Mouse (Mus musculus) thymus, adult 2 months (tissue): ENCODE measurements around the gene Fam222a. TPM values are rescaled to one million over a fixed set of nuclear protein-coding genes. Genes with fewer than 3 reads are reported as not detected.

Source experiments
- DNase-seq: peaks from one replicate; pipeline ENCODE4 v3.0.0; 2021
- H3K27ac ChIP-seq: fragments of 200-500 bp; 2 replicates; pipeline ENCODE4 v1.5.1; 2012; ENCODE audit warnings: low read length, control low read depth; ENCODE audit not compliant: control insufficient read depth, insufficient read depth
- H3K27me3 ChIP-seq: fragments of 200-500 bp; 2 replicates; pipeline ENCODE4 v1.6.1; 2012; ENCODE audit warnings: mild to moderate bottlenecking, low read length, moderate library complexity, mixed read lengths; ENCODE audit not compliant: control insufficient read depth, insufficient read depth
- H3K36me3 ChIP-seq: fragments of 200-500 bp; 2 replicates; pipeline ENCODE4 v1.6.1; 2012; ENCODE audit warnings: mild to moderate bottlenecking, low read length, moderate library complexity; ENCODE audit not compliant: control insufficient read depth, insufficient read depth
- H3K4me1 ChIP-seq: fragments of 200-500 bp; replicated peaks from 2 replicates; pipeline ENCODE4 v1.6.1; 2012; ENCODE audit warnings: low read length; ENCODE audit not compliant: control insufficient read depth, insufficient read depth
- H3K4me3 ChIP-seq: fragments of 200-500 bp; 2 replicates; pipeline ENCODE4 v1.5.1; 2012; ENCODE audit warnings: mild to moderate bottlenecking, low read length, control low read depth, moderate library complexity; ENCODE audit not compliant: control insufficient read depth, insufficient read depth
- CTCF ChIP-seq: fragments of 200-500 bp; IDR thresholded peaks from 2 replicates; pipeline ENCODE4 v1.5.1; 2012; ENCODE audit warnings: mild to moderate bottlenecking, control low read depth, low read length, moderate library complexity, borderline replicate concordance; ENCODE audit not compliant: control insufficient read depth, poor library complexity, insufficient read depth; ENCODE audit errors: extremely low read depth
- POLR2A ChIP-seq: fragments of 200-500 bp; IDR thresholded peaks from 2 replicates; pipeline ENCODE4 v1.6.1; 2012; ENCODE audit warnings: mild to moderate bottlenecking, low read length, control low read depth, moderate library complexity; ENCODE audit not compliant: control insufficient read depth, poor library complexity, insufficient read depth; ENCODE audit errors: extremely low read depth
- WGBS: fragments of 180-500 bp; shearing (Covaris S2); methylation state at CpG from one replicate; pipeline ENCODE4 v1.1.7; 2018; 5-methylcytosine and 5-hydroxymethylcytosine counted together
- polyA plus RNA-seq: library from polyadenylated mRNA; depleted of rRNA; stranded (reverse); fragments of >200 nt; gene quantifications from 2 replicates; pipeline ENCODE4 v1.2.3, GENCODE M21; 2012

Fam222a gene
- polyA plus RNA-seq, 1 experiment = 15.3 TPM

DNA sequence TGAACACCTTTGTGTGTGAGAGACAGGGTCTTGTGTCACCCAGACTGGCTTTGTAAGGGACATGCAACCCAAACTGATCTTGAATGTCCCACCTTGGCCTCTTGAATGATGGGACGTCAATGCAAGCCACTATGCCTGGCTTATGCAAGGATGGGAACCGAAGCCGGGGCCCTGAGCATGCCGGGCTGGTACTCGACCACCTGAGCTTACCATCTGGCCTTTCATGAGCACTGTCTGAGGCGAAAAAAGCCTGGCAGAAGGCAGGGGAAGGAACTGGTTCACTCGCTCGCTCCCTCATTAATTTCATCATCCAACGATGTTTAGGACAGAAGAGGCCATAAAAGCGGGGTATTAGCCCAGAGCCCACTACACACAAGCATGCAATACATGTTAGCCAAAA lies 73.0 kb downstream of the Fam222a start:
- Histone ChIP-seq H3K27ac (no peak overlapping the region), H3K36me3 (no peaks in the 10 kb centered on the region), H3K27me3 (no peaks in the 10 kb centered on the region), H3K4me3 (no peak overlapping the region), H3K4me1 (peaks cover 2% of the 10 kb centered on the region; the same call in 1 of the 2 replicates)
- no peak for TF ChIP-seq POLR2A
- 89% methylated on average over 10 of the region's 10 CpGs for WGBS
- no peak for DNase-seq

DNA sequence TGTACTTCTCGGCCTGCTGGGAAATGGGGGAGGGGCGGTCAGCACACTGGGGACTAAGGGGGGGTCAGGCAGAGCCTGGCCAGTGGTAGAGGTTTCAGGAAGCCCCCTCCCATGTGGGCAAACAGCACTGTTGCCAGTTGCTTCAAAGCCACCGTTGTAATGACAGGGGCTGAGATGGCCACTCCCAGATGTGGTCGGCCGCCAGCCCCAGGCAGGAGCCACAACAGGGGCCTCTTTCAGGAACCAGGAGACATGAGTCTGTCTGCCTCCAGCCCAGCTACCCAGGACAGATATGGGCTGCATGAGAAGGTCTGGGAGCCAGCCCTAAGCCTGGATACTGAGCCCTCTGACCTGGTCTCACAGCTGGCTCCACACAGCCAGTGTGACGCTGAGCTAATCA lies 77.1 kb downstream of the Fam222a start:
- WGBS = 30% methylated on average over 6 of the region's 6 CpGs
- Histone ChIP-seq H3K27ac (no peak overlapping the region), H3K4me1 (no peaks in the 10 kb centered on the region; the same call in 1 of the 2 replicates), H3K27me3 (no peaks in the 10 kb centered on the region), H3K4me3 (no peak overlapping the region), H3K36me3 (no peaks in the 10 kb centered on the region)
- no peak for TF ChIP-seq CTCF
- DNase-seq = no peak

DNA sequence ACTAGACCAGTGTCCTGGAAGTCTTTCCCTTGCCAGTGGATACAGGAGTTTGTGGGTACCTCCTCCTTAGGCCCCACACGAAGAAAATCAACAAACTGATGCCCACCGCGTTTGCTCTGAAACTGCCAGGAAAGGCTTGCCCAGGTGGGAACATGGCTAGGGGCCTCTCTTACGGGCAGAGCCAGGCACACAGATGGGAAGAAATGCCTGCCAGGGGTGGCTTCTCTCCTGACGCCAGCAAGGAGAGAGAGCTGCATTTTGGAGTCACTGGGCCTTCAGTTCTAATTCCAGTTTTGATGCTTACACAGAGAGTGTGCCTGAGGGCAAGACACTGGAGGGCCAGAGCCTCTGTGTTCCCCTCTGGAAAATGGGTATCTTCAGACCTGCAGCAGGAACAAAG lies 78.1 kb downstream of the Fam222a start:
- H3K27ac ChIP-seq = no peak overlapping the region
- no peaks in the 10 kb centered on the region for H3K27me3 ChIP-seq
- no peak overlapping the region for H3K4me3 ChIP-seq
- DNase-seq = no peak
- no peaks in the 10 kb centered on the region for H3K36me3 ChIP-seq
- no peak for TF ChIP-seq POLR2A
- TF ChIP-seq CTCF = no peak
- peaks cover under 1% of the 10 kb centered on the region; the same call in 1 of the 2 replicates for H3K4me1 ChIP-seq
- WGBS = 92% methylated on average over 5 of the region's 5 CpGs

- Histone ChIP-seq H3K27ac (no peak overlapping the region), H3K27me3 (no peaks in the 10 kb centered on the region)
- WGBS = 21% methylated on average over 27 of the region's 27 CpGs
These were observed 79.6 kb downstream of the Fam222a start for GRCm38 (mm10) chr5:114647211-114647974.

DNA sequence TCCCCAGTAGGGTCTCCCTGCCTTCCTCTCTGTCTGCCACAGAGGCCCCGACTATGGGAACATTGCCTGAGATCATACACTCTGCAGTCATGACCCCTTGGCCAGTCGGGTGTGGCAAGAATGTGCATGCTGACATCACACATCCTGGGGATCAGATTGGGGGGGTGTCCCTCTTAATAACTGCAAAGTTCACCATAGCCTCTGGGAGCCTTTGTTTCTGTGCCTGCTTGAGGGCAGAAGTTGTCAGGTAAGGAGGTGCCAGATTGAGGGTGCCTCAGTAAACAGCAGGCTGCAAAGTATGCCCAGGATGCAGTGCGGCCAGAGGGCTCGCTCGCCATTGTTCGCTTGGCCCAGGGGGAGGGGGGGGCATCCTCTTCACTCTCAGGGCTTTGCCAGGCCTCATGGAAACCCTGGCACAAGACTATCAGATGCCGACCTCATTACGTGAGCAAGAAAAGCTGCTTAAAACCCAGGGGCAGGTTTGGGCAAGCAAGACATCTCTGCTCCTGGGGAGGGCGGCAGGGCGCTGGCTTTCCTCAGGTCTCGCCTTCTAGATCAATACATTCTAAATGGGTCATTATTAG lies 81.0 kb downstream of the Fam222a start:
- 93% methylated on average over 11 of the region's 11 CpGs for WGBS
- Histone ChIP-seq H3K27ac (no peak overlapping the region), H3K4me3 (no peak overlapping the region), H3K4me1 (peaks cover 9% of the 10 kb centered on the region), H3K27me3 (no peaks in the 10 kb centered on the region), H3K36me3 (no peaks in the 10 kb centered on the region)
- no peak for DNase-seq
- TF ChIP-seq CTCF = no peak
- TF ChIP-seq POLR2A = no peak

More at GRCm38 (mm10) chr5:114647211-114647974, 79.6 kb downstream of the Fam222a start:
- Histone ChIP-seq H3K36me3 (no peaks in the 10 kb centered on the region), H3K4me1 (peaks cover 9% of the 10 kb centered on the region), H3K4me3 (no peak overlapping the region)
- DNase-seq = no peak
- no peak for TF ChIP-seq CTCF
- no peak for TF ChIP-seq POLR2A

DNA sequence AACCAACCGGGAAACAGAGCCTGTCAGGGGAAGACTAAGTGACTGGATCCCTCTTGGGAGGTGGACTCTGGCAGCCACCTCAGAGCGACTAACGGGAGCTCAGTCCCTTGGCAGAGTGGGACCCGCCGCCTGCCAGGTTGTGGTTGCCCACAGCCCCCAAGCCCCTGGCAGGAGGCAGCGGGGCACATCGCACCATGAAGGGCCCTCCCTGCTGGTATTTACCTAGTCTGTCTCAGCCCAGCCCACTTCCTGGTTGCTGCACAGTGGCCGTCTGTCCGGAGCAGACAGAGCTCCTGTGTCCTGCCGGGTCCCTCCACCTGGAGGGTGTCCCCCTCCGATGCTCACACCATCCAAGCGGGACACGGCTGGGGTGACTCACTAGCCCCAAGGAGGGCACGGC lies 83.2 kb downstream of the Fam222a start:
- no peaks in the 10 kb centered on the region for H3K27me3 ChIP-seq
- H3K27ac ChIP-seq = no peak overlapping the region
- H3K36me3 ChIP-seq = no peaks in the 10 kb centered on the region
- TF ChIP-seq POLR2A (no peak), CTCF (no peak)
- WGBS = 22% methylated on average over 14 of the region's 14 CpGs
- no peak for DNase-seq
- H3K4me3 ChIP-seq = no peak overlapping the region
- peaks cover 9% of the 10 kb centered on the region for H3K4me1 ChIP-seq

- WGBS = 30% methylated on average over 3 of the region's 3 CpGs
- H3K27ac ChIP-seq = no peak overlapping the region
- H3K4me3 ChIP-seq = no peak overlapping the region
- H3K27me3 ChIP-seq = no peaks in the 10 kb centered on the region
- peaks cover 9% of the 10 kb centered on the region for H3K4me1 ChIP-seq
- TF ChIP-seq CTCF = no peak
- TF ChIP-seq POLR2A = no peak
- DNase-seq = no peak
- no peaks in the 10 kb centered on the region for H3K36me3 ChIP-seq
These were observed 83.6 kb downstream of the Fam222a start for GRCm38 (mm10) chr5:114651449-114651848.
